Mouse (Mus musculus): ENCODE data around the gene Pdcd1lg2.

Gene Pdcd1lg2

DNA sequence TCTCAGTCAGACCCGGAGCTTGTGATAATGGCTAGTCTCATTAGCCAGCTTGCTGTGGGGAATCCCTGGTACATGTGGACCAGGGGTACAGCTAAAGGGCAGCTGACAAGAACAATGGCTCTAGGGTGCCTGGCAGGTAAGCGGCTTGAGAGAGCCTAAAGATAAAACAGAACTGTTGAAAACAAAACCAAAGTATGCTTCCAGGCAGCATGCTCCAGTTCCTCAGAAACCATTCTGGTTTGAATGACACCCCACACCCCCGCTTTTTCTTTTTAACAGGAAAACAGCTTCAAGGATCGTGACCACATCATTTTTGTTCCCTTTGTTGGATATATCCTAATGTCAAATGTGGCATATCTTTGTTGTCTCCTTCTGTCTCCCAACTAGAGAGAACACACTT, at the start of gene Pdcd1lg2:
Pdcd1lg2 (plus strand) TSS at position 301 of the 400 bp plus-strand sequence.
- DNase-seq (ENCODE audit: low spot score): no peak

DNA sequence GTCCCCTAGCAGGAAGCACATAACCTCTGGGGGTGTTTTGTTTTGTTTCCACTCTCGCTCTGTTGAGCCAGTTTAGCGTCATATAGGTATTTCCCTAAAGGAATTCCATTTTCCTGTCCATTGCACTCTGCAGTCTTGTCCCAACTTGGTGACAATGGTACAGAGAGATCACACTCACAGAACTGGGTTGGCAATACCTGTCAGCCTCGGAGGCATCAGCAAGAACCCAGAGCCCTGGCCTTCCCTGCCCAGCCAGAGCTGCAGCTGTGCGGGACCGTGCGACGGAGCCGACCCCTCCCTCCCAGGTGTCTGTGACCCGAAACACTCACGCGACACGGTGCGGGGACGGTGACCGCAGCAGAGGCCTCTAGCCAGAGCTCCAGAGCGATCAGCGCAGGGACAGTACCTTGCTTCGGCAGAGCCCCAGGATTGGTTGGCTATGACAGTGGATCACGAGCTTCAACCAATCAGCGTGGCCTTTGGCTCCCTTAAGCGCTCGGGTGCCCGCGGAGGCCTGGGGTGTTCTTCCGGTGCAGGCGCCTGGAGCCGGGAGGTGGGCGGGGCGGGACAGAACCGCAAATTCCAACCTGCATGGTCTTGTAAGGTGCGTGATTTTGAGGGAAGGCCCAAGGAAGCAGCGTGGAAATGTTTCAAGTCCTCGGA, 49.1 kb upstream of the Pdcd1lg2 start:
- peak; percentile 89 for DNase-seq (ENCODE audit: low spot score)

DNA sequence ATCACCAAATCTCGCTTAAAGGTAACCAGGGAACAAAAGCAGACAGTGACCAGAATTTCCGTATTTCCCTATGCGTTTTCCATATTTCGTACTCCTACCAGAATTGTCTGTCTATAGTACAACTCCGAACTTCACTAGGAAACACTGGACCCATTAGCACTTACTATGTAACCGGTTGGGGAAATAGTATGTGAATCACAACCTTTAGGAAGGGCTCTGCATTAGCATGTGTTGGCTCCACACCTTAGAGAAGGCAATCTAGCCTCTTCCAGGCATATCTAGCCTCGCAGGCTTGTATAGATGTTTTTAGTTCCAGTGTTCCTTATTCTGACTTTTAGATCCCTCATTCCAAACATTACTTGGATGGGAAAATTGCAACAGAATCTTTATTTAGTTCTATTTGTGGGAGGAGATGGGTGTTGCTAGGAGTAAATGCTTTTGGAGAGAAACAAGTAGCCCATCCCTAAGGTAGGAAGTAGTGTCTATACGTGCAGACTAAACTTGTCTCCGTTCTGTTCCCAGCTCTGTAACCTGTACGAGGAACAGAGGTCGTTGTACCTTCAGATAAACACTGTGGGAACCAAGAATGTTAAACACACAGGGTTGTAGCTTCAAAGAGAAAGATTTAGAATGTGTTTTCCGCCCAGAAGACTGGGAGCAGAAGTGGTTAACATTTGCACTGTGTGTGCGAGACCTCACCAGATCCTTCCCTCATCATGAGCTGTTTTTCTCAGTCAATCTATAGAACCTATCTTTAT, 48.4 kb upstream of the Pdcd1lg2 start:
- DNase-seq (ENCODE audit: low spot score): no peak

DNA sequence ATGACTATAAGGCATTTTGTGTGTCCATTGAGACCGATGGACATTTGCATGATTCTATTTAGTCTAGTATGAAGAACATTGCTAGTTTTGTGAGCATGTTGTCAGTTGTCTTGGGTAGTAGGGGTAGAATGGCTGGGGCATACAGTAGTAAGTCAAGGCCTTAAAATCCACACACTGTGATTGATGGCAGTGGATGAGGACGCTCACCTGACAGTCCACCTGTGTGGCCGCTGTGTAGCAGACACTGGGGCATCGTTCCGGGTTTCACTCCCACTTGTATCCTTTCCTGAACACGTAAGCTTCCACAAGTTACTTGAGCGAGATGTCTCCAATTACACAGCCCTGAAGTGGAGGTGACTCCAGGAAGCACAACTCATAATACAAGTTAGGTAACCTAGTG, 47.2 kb upstream of the Pdcd1lg2 start:
- no peak for DNase-seq (ENCODE audit: low spot score)

DNA sequence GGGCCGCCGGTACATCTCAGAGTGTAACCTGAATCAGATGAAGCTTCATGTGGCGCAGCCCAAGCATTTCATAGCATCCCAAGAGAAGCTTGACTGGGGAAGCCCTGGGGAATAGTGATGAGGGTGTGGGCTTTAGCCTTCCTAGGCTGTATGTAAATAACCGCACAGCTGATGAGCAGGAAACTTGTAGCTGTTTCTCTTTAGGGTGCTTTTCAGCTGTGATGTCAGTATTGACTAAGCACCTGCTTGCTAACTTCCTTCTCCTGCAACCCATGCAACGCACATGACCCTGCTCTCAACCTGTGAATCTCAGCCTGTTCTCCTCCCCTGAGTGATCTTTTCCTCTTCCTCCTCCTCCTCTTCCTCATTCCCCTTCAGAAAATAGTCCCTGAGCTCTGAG, 46.6 kb upstream of the Pdcd1lg2 start:
- no peak for DNase-seq (ENCODE audit: low spot score)

DNA sequence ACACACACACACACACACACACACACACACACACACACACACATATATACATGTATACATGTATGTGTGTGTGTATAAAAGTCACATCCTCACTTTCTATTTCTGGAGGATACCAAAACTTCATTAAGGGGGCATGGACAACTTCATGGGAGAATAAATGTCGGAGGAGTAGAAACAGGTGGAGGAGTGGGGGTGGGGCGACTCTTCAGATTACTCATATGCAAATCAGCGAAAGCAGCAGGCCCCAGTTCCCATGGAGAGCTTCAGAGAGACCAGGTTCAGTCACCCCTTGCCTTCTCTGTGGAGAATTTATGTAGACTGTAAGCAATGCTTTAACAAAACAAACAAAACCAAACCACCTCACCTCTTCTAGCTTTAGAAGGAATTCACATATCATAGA, 45.6 kb upstream of the Pdcd1lg2 start:
- no peak for DNase-seq (ENCODE audit: low spot score)

DNA sequence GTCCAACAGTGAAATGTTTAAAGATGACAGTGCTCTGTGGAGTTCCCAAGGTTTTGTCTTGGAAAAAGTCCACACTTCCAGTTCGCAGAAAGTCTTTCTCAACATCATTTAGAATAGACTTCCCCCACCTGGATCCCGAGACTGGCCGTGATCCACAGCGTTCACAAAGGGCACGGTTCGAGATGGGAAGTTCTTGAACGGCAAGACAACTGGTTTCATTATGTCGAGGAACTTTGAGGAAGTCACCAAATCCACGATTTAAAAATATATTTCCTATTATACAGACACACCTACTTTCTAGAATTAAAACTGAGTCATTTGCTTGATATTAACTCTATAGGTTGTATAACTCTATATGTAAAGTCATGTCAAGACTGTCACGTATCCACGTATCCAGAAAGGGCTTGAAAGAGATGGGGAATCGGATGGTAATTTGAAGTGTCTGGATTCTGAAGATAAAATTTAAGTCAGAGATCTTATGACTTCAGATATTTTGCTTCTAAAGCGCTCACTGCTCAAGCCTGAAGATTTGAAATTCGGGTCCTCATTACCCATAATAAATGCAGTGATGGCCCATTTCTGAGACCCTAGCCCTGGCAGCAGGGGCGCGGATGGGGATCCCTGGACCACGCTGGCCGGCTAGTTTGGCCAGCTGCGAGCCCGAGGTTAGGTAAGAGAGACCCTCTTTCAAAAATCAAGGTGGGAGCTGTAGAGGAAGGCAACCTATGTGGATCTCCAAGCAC, 44.3 kb upstream of the Pdcd1lg2 start:
- DNase-seq (ENCODE audit: low spot score): no peak

DNA sequence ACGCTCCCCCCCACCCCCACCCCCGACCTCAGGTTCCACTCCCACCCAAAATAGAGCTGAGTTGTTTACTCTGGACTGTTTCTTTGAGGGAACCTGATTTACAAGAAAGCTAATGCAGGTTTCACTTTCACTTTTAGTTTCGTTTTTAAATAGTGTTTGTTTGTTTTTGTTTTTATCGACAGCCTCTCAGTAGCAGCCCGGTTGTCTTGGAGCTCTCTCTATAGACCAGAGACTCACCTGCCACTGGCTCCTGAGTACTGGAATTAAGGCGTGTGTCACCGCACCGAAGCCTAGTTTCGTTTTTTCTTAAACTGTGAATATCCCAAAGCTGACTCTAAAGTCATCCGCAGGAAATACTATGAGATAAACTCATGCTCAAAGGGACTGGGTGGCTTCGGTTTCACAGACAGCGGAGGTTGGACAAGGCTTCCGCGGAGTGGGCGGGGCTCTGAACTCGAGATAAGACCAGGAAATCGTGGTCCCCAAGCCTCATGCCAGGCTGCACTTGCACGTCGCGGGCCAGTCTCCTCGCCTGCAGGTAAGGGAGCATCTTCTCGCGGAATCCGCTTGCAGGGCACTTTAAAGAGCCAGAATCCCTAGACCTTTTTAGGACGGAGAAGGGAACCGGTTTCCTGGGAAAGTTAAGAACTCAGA, 43.6 kb upstream of the Pdcd1lg2 start, which contains the start of the genes Plgrkt and Cd274:
Plgrkt (minus strand) TSS at position 422 of the 654 bp plus-strand sequence.
Cd274 (plus strand) TSS at position 487 of the 654 bp plus-strand sequence.
- peak; percentile 80 for DNase-seq (ENCODE audit: low spot score)

DNA sequence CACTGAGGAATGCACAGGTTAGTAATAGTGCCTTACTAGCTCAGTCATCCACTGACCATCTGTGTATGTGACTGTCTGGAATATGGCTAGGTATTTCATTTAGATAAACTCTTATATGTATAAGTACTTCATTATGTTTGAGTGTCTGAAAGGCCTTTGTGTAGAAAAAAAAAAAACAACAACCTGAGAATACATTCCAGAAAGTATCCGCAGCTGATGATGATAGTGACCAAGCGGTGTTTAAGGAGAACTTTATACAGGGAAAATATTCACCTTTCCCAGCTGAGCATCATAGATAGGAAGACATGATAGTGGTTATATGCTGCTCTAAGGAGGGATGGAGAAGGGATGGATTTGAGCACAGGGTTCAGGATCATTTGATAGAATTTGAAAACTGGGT, 42.7 kb upstream of the Pdcd1lg2 start:
- DNase-seq (ENCODE audit: low spot score): no peak

DNA sequence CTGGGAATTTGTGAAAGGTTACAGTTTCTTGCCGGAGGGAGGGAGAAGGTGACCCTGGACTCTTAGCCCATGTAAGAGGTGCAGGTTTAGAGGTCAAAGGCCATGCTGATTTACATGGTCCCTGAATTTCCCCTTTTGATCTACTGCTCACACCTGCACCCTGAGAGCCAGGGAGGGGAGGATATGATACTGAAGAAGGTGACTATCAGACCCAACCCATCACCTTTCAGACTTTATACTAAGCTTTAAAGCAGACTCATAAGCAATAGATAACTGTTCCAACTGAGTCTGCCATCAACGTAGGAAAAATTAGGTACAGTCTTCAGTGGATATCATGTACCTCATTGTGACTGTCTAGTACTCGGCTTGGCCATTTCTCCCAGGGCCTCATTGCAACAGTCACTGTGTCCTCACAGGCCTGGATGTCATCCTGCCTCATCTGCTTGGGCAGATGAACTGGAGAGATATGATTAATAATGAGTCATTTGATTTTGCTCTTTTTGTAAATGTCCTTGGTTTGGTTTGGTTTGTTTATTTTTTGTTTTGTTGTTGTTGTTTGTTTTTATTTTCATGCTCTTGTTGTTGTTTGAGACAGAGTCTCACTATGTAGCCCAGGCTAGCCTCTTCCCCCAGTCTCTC, 41.9 kb upstream of the Pdcd1lg2 start:
- DNase-seq (ENCODE audit: low spot score): no peak

DNA sequence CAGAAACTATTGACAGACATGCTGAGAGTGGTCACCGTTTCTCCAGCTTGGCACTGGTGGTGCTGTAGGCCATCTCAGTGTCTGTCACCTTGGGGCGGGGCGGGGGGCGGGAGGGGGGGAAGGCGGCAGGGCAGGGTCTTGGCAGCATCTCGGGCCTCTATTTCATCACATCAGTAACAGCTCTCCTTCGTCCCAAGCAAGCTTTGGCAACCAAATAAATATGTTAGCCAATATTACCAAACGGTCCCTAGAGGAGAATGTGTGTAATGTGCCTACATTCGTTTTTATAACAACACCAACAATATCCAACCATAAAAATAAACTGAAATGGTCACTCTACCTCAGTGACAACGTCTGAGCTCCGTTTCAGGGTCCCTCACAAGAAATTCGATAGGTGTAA, 40.6 kb upstream of the Pdcd1lg2 start:
- DNase-seq (ENCODE audit: low spot score): no peak

DNA sequence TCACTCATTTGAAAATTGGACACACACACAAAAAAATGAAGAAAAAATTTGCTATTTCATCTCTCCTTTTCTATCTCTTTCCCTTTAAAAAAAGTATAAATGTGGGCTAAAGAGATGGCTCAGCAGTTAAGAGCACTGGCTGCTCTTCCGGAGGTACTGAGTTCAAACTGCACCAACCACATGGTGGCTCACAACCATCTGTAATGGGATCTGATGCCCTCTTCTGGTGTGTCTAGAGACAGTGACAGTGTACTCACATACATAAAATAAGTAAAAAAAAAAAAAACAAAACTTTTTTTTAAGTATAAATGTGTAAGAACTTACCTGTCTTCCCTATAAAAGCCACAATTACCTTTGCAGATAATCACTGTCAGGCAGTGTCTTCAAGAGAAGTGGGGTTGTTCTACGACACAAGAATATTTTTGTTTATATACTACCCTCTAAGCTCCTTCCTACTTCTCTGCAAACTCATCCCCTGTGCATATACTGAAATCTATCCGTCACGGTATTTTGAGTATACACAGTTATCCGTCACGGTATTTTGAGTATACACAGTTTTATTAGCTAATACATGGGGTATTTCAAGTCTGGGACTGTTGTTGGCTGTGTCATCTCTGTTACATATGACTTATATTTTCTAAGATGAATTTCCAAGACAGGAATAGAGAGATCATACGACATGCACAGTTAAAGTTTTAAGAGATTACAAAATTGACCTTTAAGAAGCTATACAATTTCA, 40.0 kb upstream of the Pdcd1lg2 start:
- no peak for DNase-seq (ENCODE audit: low spot score)

DNA sequence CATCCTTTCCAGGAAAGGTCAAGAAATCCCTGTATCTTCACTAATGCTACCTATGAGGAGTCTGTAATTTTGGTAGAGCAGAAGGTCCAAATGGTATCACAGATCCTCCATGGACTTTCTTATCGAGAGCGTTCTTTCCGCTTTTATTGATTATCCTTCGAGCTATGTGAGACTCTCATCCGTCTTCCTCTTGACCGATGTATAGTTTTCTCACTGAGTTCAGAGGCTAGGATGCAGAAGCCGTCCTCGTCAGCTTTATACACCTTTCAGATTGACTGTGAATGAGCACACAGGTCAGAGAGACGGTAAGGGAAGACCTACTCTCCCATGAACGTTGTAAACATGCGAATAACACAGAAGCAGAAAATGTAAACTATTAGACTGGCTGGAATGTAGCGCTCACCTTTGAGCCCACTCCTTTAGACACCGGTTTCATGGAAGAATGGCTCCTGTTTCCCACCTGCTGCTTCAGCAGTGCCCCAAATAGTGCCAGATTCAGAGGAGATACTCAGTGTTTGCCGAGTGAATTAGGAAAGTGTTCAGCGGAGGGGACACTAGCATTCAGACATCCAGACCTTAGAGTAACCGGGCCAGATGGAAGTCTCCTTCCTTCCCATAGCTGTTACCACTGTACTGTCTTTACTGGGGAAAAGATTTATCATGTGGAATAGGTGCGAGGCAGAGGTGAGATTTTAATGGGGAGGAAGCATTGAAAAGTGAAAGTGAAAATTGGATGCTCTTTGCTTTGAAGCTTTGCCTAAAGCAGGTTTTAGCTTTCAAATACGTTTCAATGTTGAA, 39.2 kb upstream of the Pdcd1lg2 start:
- no peak for DNase-seq (ENCODE audit: low spot score)

DNA sequence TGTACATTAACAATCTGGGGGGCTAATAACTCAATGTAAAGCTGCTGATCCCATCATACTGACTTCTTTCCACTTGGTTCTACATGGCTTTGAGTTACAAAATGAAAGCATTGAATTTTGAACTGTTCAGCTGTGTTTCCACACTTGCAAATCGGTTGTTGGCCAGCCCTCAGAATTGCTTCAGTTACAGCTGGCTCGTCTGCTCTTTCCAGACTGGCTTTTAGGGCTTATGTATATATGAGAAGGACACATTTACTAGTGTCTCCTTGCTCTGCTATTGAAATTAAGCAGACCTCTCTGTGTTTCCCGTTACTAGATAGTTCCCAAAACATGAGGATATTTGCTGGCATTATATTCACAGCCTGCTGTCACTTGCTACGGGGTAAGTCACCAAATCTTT, 38.6 kb upstream of the Pdcd1lg2 start:
- no peak for DNase-seq (ENCODE audit: low spot score)

DNA sequence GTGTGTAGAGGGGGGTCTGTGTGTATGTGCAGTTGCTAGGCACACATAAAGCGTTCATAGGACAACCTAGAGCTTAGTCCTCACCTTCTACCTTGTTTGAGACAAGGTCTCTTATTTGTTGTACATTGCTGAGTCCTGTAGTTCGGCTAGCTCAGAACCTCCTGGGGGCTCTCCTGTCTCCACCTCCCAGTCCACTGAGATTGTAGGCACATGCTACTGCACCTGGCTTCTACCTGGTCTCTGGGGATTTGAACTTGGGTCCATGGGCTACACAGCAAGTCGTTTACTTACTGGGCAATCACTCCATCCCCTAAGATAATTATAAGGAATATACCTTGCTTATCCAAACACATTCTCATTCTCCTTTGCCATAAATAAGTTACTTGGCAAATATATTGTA, 38.1 kb upstream of the Pdcd1lg2 start:
- no peak for DNase-seq (ENCODE audit: low spot score)

DNA sequence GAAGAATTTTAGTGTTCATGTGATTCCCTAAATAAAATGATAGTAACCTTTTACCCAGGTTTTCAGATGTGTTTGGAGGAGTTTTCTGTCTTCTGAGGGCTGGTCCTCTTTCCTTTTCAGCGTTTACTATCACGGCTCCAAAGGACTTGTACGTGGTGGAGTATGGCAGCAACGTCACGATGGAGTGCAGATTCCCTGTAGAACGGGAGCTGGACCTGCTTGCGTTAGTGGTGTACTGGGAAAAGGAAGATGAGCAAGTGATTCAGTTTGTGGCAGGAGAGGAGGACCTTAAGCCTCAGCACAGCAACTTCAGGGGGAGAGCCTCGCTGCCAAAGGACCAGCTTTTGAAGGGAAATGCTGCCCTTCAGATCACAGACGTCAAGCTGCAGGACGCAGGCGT, 37.3 kb upstream of the Pdcd1lg2 start:
- no peak for DNase-seq (ENCODE audit: low spot score)

DNA sequence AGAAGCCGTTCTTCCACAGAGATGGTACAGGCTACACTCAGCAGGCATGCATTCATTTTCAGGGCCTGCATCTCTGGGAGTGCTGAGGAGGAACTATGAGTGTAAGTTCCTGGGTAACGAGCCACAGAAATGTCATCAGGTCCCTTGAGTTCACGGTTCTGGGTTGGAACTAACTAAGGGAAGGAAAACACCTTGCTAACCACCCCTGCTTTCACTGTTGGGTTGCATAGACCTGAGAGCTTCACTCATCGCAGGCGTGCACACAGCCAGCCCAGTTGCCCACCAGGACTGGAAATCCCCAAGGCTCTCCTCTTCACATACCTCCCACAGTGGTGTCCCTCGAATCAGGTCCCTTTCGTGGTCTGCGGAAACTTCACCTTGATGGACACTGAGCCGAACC, 35.8 kb upstream of the Pdcd1lg2 start:
- no peak for DNase-seq (ENCODE audit: low spot score)

DNA sequence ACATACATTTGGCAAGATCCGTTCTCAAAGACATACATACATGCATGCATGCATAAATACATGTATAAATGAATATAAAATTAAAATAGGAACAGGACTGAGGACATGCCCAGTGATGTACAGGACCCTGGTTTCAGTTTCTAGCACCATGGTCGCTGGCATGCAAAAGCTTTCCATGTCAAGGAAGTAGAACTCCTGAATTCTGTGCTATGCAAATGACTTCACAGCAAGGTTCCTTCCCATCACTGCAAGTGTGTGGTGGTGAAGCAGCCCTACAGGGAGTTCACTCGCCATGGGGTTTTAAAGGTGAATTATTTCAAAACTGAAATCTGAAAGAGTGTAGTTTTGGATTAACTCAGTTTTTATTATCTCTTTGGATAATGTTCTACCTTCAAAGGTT, 34.3 kb upstream of the Pdcd1lg2 start:
- DNase-seq (ENCODE audit: low spot score): no peak

DNA sequence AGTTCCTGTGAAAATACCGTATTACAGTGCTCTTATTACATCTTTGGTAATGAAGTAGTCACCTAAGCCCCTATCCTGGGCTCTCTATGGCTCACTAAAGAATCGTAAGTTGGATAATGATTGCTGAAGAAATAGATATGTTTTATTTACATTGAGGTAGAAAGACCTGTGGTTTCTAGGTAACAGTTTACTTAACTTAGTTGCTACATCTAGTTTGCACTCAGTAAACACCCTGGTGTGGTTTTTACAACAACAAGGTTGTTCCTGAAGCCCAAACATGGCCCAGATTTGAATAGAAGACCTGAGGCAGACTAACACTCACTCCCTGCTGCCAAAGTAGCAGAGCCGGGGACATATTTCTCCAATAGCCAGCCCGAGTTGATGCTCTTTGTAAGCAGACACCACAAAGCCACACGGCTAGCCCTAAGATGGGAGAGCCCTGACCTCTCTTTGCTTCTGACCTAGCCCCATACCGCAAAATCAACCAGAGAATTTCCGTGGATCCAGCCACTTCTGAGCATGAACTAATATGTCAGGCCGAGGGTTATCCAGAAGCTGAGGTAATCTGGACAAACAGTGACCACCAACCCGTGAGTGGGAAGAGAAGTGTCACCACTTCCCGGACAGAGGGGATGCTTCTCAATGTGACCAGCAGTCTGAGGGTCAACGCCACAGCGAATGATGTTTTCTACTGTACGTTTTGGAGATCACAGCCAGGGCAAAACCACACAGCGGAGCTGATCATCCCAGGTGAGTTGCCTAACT, 30.7 kb upstream of the Pdcd1lg2 start:
- DNase-seq (ENCODE audit: low spot score): no peak

DNA sequence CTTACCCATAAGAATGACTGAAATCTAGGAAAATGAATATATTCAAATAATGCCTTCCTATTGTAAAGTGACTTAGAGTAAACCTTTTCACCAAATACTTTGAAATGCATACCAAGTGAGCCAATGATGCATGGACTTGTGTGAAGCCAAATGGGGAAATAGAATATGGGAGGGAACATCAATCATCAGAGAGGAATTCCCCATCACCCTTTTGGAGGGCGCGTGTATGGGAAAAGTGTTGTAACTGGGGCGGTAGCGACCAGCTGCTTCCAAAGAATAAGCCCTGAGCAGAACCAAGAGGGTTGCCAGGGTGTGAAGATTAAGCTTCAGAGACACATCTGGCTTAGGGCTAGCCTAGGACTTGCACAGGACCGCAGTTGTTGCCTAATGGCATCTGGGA, 27.4 kb upstream of the Pdcd1lg2 start:
- DNase-seq (ENCODE audit: low spot score): no peak
